Mouse (Mus musculus) lung, postnatal 36 days (tissue): ENCODE measurements around the gene Tmco4.
"Not testable (repeated sequence)": the region's sequence is repeated elsewhere in the genome, so short reads cannot be mapped to it uniquely, and the experiment has no call there.

ENCODE experiments used
- DNase-seq: peaks from one replicate; pipeline ENCODE4 v3.0.0; 2022; ENCODE audit warnings: mixed read lengths

The Tmco4 gene

GRCm38 (mm10) chr4:138974540-138974939 is 1.9 kb downstream of the Tmco4 start:
- not testable (repeated sequence) for DNase-seq

GRCm38 (mm10) chr4:138975194-138975593 is 2.5 kb downstream of the Tmco4 start:
- DNase-seq: no peak

- DNase-seq: peak; percentile 46
These were observed 3.4 kb downstream of the Tmco4 start for GRCm38 (mm10) chr4:138976046-138976445.

GRCm38 (mm10) chr4:138980021-138980420 is 7.3 kb downstream of the Tmco4 start:
- DNase-seq: no peak

- DNase-seq: peak; percentile 28
These were observed 8.2 kb downstream of the Tmco4 start for GRCm38 (mm10) chr4:138980771-138981420.

- DNase-seq: peak; percentile 28
These were observed 10.7 kb downstream of the Tmco4 start for GRCm38 (mm10) chr4:138983422-138983821.

GRCm38 (mm10) chr4:138984744-138985143 is 12.1 kb downstream of the Tmco4 start:
- DNase-seq: no peak

- no peak for DNase-seq
These were observed 13.6 kb downstream of the Tmco4 start for GRCm38 (mm10) chr4:138986280-138986679.

GRCm38 (mm10) chr4:138994389-138994788 is 21.7 kb downstream of the Tmco4 start:
- no peak for DNase-seq

GRCm38 (mm10) chr4:138996410-138996809 is 23.7 kb downstream of the Tmco4 start:
- peak; percentile 31 for DNase-seq

GRCm38 (mm10) chr4:138997121-138997520 is 24.4 kb downstream of the Tmco4 start:
- no peak for DNase-seq

- no peak for DNase-seq
These were observed 25.9 kb downstream of the Tmco4 start for GRCm38 (mm10) chr4:138998611-138999010.

- DNase-seq: peak; percentile 26
These were observed 28.3 kb downstream of the Tmco4 start for GRCm38 (mm10) chr4:139001026-139001425.

- DNase-seq: peak; percentile 58
These were observed 28.7 kb downstream of the Tmco4 start for GRCm38 (mm10) chr4:139001433-139001832.

- no peak for DNase-seq
These were observed 31.4 kb downstream of the Tmco4 start for GRCm38 (mm10) chr4:139004067-139004466.

GRCm38 (mm10) chr4:139005214-139005613 is 32.5 kb downstream of the Tmco4 start:
- no peak for DNase-seq

GRCm38 (mm10) chr4:139007353-139007752 is 34.7 kb downstream of the Tmco4 start:
- DNase-seq: no peak

GRCm38 (mm10) chr4:139007981-139008536 is 35.4 kb downstream of the Tmco4 start:
- DNase-seq: no peak

GRCm38 (mm10) chr4:139011201-139011702 is 38.6 kb downstream of the Tmco4 start:
- no peak for DNase-seq

GRCm38 (mm10) chr4:139013281-139013680 is 40.6 kb downstream of the Tmco4 start:
- no peak for DNase-seq

GRCm38 (mm10) chr4:139014793-139015192 is 42.1 kb downstream of the Tmco4 start:
- no peak for DNase-seq

- no peak for DNase-seq
These were observed 45.7 kb downstream of the Tmco4 start for GRCm38 (mm10) chr4:139018388-139018787.

- no peak for DNase-seq
These were observed 46.3 kb downstream of the Tmco4 start for GRCm38 (mm10) chr4:139018976-139019375.

- DNase-seq: no peak
These were observed 46.7 kb downstream of the Tmco4 start for GRCm38 (mm10) chr4:139019413-139019812.

GRCm38 (mm10) chr4:139020385-139020784 is 47.7 kb downstream of the Tmco4 start:
- no peak for DNase-seq
